Mouse (Mus musculus) forebrain, embryonic 14.5 days (tissue): ENCODE measurements around the gene Ano2. TPM values are rescaled to one million over a fixed set of nuclear protein-coding genes. Genes with fewer than 3 reads are reported as not detected.

Experiments
- ATAC-seq: fragments of 200-750 bp; cut with Nextera tagmentation; 2 replicates; pipeline ENCODE4 v1.8.0; 2017; ENCODE audit warnings: mild to moderate bottlenecking, moderate library complexity
- DNase-seq: peaks from one replicate; pipeline ENCODE4 v3.0.0-alpha.2; 2015; ENCODE audit warnings: low spot score
- H3K27ac ChIP-seq: fragments of 300-500 bp; sonication (generic); 2 replicates; pipeline ENCODE4 v1.5.1; 2014; ENCODE audit warnings: low read depth, mild to moderate bottlenecking, control low read depth, low read length, moderate library complexity
- H3K27me3 ChIP-seq: fragments of 300-500 bp; sonication (generic); replicated peaks from 2 replicates; pipeline ENCODE4 v1.6.1; 2014; ENCODE audit warnings: low read length, control low read depth, mixed read lengths; ENCODE audit not compliant: control insufficient read depth, insufficient read depth
- H3K36me3 ChIP-seq: fragments of 300-500 bp; sonication (generic); 2 replicates; pipeline ENCODE4 v1.6.1; 2014; ENCODE audit warnings: low read length, control low read depth; ENCODE audit not compliant: control insufficient read depth, insufficient read depth
- H3K4me1 ChIP-seq: fragments of 300-500 bp; sonication (generic); 2 replicates; pipeline ENCODE4 v1.6.1; 2014; ENCODE audit warnings: antibody characterized with exemption, low read length, control low read depth; ENCODE audit not compliant: control insufficient read depth, insufficient read depth
- H3K4me2 ChIP-seq: fragments of 300-500 bp; sonication (generic); 2 replicates; pipeline ENCODE4 v1.6.1; 2014; ENCODE audit warnings: mild to moderate bottlenecking, control low read depth, low read length
- H3K4me3 ChIP-seq: fragments of 300-500 bp; sonication (generic); 2 replicates; pipeline ENCODE4 v1.5.1; 2014; ENCODE audit warnings: low read depth, low read length, control low read depth
- H3K9ac ChIP-seq: fragments of 300-500 bp; sonication (generic); 2 replicates; pipeline ENCODE4 v1.6.1; 2014; ENCODE audit warnings: mild to moderate bottlenecking, low read length, control low read depth, moderate library complexity
- H3K9me3 ChIP-seq: fragments of 300-500 bp; sonication (generic); replicated peaks from 2 replicates; pipeline ENCODE4 v1.6.1; 2016; ENCODE audit warnings: low read length, control low read depth, mixed read lengths; ENCODE audit not compliant: control insufficient read depth
- WGBS: fragments of 180-500 bp; shearing (Covaris S2); extraction: QIAGEN DNeasy Blood & Tissue Kit; methylation state at CpG from one replicate; pipeline ENCODE4 v1.1.7; 2014; 5-methylcytosine and 5-hydroxymethylcytosine counted together
- polyA plus RNA-seq: library from polyadenylated mRNA; unstranded; fragments of >200 nt; fragmentation: Nextera tagmentation; extraction: Ambion mirVana; gene quantifications from 2 replicates; pipeline ENCODE4 v1.2.1, GENCODE M21; 2014

Gene Ano2
- polyA plus RNA-seq, 1 experiment from 2014 or later = 0.10 TPM

DNA sequence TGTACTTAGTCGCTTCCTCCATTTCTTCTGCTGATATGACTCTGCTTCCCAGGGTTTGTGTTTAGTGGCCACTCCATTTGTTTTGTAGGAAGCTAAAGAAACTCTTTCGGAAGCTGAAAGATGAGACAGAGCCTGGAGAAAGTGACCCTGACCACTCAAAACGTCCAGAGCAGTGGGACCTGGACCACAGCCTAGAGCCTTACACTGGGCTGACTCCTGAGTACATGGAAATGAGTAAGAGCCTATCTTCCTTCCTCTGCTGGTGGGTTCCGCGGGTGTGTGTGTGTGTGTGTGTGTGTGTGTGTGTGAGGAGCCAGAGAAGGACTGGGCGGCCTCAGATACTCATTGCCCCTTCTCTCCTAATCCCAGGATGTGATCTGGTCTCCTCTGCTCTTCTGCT lies 302.5 kb downstream of the Ano2 start:
- Histone ChIP-seq H3K36me3 (no peaks in the 10 kb centered on the region), H3K9ac (no peak overlapping the region), H3K9me3 (no peaks in the 10 kb centered on the region), H3K4me1 (no peaks in the 10 kb centered on the region), H3K4me3 (no peak overlapping the region), H3K27ac (no peak overlapping the region), H3K27me3 (no peaks in the 10 kb centered on the region), H3K4me2 (no peak overlapping the region)
- DNase-seq = no peak
- WGBS = 53% methylated on average over 6 of the region's 6 CpGs
- no peak for ATAC-seq

DNA sequence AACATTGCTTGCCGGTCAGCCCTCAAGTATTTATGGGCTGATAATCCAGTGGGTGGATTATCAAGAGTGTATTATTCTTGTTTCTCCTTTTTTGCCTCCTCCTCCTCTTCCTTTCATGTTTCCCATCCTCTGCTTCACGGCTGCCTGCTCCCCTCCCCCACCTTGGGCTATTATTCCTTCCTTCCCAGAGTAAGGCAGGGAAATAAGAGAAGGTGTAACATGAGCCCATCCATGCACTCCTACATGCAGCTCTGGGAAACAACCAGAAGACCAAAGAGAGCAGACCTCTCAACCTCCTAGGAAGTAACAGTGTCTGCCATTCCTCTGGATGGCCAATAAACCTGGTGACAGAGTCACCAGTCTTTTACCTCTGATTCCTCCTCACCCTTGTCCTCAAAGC lies 311.6 kb downstream of the Ano2 start:
- WGBS = 13% methylated on average over 2 of the region's 2 CpGs
- no peaks in the 10 kb centered on the region for H3K4me1 ChIP-seq
- H3K9me3 ChIP-seq = no peaks in the 10 kb centered on the region
- H3K27me3 ChIP-seq = no peaks in the 10 kb centered on the region
- H3K9ac ChIP-seq = no peak overlapping the region
- DNase-seq (no peak), ATAC-seq (no peak)
- H3K4me2 ChIP-seq = no peak overlapping the region
- no peak overlapping the region for H3K27ac ChIP-seq
- H3K4me3 ChIP-seq = no peak overlapping the region
- H3K36me3 ChIP-seq = no peaks in the 10 kb centered on the region

DNA sequence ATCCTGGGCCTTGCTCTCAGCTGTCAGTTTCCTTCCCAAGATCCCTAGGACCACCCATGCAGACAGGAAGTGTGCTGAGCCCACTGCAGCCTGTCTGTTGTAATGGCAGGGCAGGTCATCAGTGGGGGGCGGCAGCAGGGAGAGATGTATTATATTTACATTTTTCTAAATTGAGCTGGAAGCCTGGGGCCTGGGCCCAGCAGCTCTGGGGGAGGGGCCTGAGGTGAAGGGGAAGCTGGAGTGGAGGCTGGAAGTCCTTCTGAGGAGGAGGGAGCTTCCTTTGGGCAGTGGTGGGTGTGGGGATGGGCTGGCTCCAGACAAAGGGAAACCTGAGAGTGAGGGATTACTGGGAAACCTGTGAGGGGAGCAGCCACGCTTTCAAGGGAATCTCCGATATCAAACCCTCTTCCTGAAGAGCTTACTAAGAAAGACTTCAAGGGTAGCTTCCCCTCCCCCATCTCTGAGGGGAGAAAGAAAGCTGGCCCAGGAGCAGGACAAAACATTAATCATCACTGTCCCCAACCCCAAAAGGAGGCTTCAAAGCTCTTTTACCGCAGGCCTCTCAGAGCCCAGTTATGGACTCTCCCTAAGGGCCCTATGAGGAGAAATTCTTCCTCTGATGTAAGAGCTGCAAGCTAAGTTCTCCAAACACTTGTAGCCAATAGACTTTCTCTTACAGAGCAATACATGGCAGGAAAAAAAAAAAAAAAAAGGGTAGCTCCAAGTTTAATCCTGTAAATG lies 313.0 kb downstream of the Ano2 start:
- H3K4me3 ChIP-seq = no peak overlapping the region
- no peaks in the 10 kb centered on the region for H3K27me3 ChIP-seq
- no peak overlapping the region for H3K4me2 ChIP-seq
- DNase-seq (no peak), ATAC-seq (no peak)
- no peaks in the 10 kb centered on the region for H3K9me3 ChIP-seq
- no peak overlapping the region for H3K9ac ChIP-seq
- H3K36me3 ChIP-seq = no peaks in the 10 kb centered on the region
- no peak overlapping the region for H3K27ac ChIP-seq
- WGBS = 13% methylated on average over 4 of the region's 4 CpGs
- H3K4me1 ChIP-seq = no peaks in the 10 kb centered on the region

DNA sequence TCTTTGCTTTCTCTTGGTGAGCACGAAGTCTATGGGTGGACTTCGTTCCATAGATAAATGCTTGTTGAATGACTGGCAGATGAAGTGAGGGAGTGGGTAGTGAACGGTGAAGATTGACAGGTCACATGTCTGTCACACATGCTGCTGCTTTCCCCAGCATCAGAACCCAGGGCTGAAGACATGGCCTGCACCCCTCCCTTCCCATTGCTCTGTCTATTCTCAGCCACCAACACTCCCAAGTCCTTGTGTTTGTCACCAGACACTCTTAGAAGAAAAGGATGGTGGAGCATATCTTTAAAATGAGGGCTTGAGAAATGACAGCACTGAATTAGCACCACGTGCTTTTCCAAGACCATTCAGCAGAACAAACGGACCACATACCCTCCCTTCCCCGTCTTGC lies 316.4 kb downstream of the Ano2 start:
- no peak for ATAC-seq
- WGBS = 88% methylated on average over 6 of the region's 6 CpGs

DNA sequence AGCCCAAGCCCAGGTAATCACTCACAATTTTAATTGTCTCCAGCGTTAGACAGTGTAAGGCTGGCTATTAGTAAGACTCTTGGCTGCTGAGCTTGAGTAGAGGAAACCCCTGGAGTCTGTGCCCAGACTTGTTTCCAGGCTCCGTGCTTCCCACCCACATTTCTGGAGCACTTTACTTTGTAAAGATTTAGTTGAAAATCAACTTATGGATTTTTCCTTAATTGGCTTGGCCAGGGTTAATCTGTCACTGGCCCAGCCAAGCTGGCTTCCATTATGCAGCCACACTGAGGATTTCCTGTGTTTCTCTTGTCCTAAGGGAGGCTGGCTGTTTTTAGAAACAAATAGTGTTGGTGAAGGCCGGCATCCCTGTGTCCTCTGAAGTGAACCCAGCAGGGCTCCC lies 318.9 kb downstream of the Ano2 start:
- no peak overlapping the region for H3K27ac ChIP-seq
- H3K36me3 ChIP-seq = no peaks in the 10 kb centered on the region
- 25% methylated on average over 3 of the region's 3 CpGs for WGBS
- ATAC-seq = no peak
- H3K4me3 ChIP-seq = no peak overlapping the region
- H3K4me2 ChIP-seq = no peak overlapping the region
- no peaks in the 10 kb centered on the region for H3K4me1 ChIP-seq
- no peak overlapping the region for H3K9ac ChIP-seq
- H3K27me3 ChIP-seq = no peaks in the 10 kb centered on the region
- no peak for DNase-seq
- no peaks in the 10 kb centered on the region for H3K9me3 ChIP-seq

More for the DNA sequence above, 316.4 kb downstream of the Ano2 start:
- no peaks in the 10 kb centered on the region for H3K4me1 ChIP-seq
- H3K36me3 ChIP-seq = no peaks in the 10 kb centered on the region
- H3K4me2 ChIP-seq = no peak overlapping the region
- no peak overlapping the region for H3K27ac ChIP-seq
- H3K9me3 ChIP-seq = no peaks in the 10 kb centered on the region
- H3K4me3 ChIP-seq = no peak overlapping the region
- no peak overlapping the region for H3K9ac ChIP-seq
- no peak for DNase-seq
- H3K27me3 ChIP-seq = no peaks in the 10 kb centered on the region

DNA sequence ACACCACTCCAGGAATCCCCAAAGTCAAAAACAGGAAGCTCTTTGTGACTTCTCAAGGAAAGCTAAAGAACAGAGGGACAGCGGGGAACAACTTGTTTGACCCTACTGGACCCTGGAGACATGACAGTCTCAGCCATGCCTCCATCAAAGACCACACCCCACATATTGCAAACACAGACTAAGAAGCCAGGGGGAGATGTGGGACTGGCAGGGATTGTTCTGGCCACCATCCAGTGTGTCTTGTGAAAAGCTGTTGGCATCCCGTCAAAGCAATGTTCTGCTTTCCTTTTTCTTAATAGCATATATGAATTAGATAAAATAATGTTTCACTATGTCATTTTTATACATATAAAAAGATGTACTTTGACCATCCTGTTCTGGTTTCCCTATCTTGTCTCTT lies 326.8 kb downstream of the Ano2 start:
- no peaks in the 10 kb centered on the region for H3K36me3 ChIP-seq
- ATAC-seq (no peak), DNase-seq (peak; percentile 36)
- H3K4me1 ChIP-seq = no peaks in the 10 kb centered on the region
- no peak overlapping the region for H3K4me3 ChIP-seq
- WGBS = 87% methylated on average over 2 of the region's 2 CpGs
- no peaks in the 10 kb centered on the region for H3K27me3 ChIP-seq
- H3K9me3 ChIP-seq = no peaks in the 10 kb centered on the region
- no peak overlapping the region for H3K4me2 ChIP-seq
- H3K9ac ChIP-seq = no peak overlapping the region
- H3K27ac ChIP-seq = no peak overlapping the region

DNA sequence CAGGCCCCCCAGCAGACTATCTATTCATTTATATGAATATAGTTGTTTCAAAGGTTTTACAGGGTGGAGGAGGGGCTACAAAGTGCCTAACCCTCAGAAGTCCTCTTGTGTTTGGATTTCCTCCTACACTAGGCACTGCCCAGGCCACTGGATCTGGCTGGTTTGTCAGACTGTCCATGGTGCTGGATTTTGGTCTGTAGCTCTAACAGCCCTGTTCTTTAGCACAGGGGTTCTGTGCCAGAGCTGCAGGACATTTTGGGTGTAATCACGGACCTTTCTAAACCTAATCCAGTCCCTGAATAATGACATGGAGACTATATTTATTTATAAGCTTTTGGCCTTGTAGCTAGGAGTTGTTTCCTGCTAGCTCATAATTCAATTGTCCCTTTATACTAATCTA lies 328.2 kb downstream of the Ano2 start:
- H3K9ac ChIP-seq = no peak overlapping the region
- no peak overlapping the region for H3K27ac ChIP-seq
- no peaks in the 10 kb centered on the region for H3K9me3 ChIP-seq
- H3K4me1 ChIP-seq = no peaks in the 10 kb centered on the region
- WGBS = 77% methylated on average over 1 of the region's 1 CpGs
- no peaks in the 10 kb centered on the region for H3K27me3 ChIP-seq
- H3K4me3 ChIP-seq = no peak overlapping the region
- DNase-seq (no peak), ATAC-seq (no peak)
- H3K36me3 ChIP-seq = no peaks in the 10 kb centered on the region
- no peak overlapping the region for H3K4me2 ChIP-seq

DNA sequence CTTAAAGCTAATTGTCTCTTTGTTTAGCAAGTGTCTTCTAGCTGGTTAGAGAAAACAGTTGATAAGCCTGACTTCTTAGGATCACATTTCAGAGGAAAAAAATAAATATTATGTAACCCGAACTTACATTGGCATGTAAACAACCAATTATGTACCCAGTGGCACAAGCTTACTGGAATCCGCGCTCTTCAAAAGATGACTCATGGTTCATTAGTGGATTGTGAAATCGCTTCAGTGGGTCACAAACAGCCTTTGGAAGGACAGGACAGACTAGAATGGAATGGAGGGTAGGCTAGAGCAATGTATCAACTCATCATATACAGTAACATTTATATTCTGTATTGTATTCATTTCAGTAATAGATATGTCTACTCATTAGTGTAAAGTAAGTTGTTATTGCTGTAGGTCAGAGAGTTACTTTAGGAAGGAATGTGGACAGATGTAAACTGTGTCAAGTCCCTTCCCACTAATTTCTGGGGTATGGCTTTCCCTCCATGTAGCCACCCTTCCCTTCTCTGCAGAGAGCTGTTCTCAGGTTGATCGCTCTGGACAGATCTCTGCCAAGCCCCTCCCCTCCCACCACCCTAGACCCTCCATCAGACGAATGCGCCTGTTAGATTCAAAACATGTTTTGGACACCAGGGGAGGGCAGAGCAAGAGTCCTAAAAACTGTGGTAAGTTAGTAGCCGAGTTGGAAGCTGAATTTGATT lies 343.6 kb downstream of the Ano2 start:
- no peaks in the 10 kb centered on the region for H3K36me3 ChIP-seq
- no peaks in the 10 kb centered on the region for H3K9me3 ChIP-seq
- ATAC-seq = peak; percentile 37; the same call in 1 of the 2 replicates
- peak; percentile 8 for DNase-seq
- H3K27me3 ChIP-seq = no peaks in the 10 kb centered on the region
- WGBS = 58% methylated on average over 8 of the region's 8 CpGs
- no peak overlapping the region for H3K9ac ChIP-seq
- no peak overlapping the region for H3K27ac ChIP-seq
- H3K4me3 ChIP-seq = no peak overlapping the region
- no peak overlapping the region for H3K4me2 ChIP-seq
- no peaks in the 10 kb centered on the region for H3K4me1 ChIP-seq

DNA sequence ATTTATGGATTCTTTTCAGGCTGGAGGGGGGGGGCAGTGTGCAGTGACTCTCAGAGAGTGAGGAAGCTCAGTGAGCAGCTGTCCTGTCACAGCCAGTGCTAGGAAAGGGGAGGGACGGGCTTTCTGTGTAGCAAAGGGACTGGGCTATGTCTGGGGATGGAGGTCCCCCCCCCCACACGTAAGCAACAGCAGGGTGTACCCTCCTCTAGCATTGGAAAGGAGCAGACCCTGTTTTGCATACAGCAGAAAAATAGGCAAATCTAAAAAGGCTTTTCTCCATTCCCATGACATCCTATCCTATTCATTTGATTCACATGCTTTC lies 344.1 kb downstream of the Ano2 start:
- 25% methylated on average over 2 of the region's 2 CpGs for WGBS
- H3K27ac ChIP-seq = no peak overlapping the region
- peak; percentile 46; the same call in 1 of the 2 replicates for ATAC-seq

More for the DNA sequence above, 344.1 kb downstream of the Ano2 start:
- no peak overlapping the region for H3K9ac ChIP-seq
- DNase-seq = no peak
- H3K4me3 ChIP-seq = no peak overlapping the region
- no peaks in the 10 kb centered on the region for H3K9me3 ChIP-seq
- H3K36me3 ChIP-seq = no peaks in the 10 kb centered on the region
- H3K27me3 ChIP-seq = no peaks in the 10 kb centered on the region
- H3K4me2 ChIP-seq = no peak overlapping the region
- H3K4me1 ChIP-seq = no peaks in the 10 kb centered on the region
